Mouse (Mus musculus) ES-CJ7 (cell line): ENCODE measurements around the gene Adgrv1.

Experiments used
- DNase-seq: peaks from one replicate; pipeline ENCODE4 v3.0.0; 2011; ENCODE audit warnings: low read depth, low spot score

The Adgrv1 gene

DNA sequence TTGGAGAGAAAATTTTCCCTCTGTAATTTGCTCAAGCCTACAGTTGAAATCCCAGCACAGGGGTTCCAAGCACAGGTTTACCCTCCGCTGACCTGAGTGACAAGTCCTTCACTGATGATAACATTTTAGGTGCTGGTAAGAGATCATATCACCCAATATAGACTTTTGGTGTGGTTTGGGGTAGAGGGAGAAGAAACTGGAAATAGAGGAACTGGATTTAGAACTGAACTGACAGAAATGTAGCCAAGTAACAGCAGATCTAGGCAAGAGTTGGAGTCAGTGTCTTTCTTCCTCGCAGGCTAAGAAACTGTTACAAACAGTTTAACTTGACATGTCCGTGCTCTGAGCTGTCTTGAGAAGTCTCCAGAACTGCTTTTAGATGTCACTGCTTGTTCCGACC is 581.5 kb downstream of the Adgrv1 start:
- DNase-seq, result no peak

DNA sequence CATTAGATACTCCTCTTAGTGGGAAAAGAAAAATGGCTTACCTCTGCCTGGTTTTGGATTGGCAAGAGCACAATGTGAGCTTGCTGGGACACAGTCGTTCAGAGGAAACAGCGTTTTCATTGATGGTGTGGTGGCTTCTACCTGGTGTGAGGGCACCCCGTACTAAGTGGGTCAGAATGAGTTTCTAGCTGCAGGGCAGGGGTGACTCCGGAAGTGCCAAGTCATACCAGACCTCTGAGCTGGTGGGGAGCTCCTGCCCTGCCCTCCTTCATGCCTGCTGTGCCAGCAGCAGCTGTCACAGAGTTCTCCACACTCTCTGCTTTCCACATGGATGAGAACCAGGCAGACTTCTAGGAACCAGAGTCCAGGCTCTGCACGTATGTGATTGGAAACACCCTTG is 582.0 kb downstream of the Adgrv1 start:
- no peak for DNase-seq

DNA sequence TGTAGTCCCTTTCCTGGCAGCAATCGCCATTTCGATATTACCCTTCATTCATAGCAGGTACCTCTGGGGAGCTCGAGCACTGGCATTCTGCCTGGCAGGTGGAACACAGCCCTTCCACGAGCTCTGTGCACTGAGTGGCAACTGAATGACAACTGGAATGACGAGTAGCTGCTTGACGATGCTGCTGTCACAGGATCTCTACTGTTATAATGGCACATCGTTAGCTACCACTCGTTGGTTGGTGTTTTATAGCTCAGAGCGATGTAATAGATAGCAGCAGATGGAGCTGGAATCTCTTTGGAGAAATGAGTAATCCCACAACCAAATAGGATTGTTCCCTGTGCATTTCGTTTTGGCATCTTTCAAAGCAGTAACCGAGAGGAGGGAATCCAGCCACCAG is 587.6 kb downstream of the Adgrv1 start:
- DNase-seq, result no peak
